Mouse (Mus musculus): ENCODE data around the gene Tpx2. TPM values are rescaled to one million over a fixed set of nuclear protein-coding genes. Genes with fewer than 3 reads are reported as not detected.

The Tpx2 gene
- polyA plus RNA-seq, 1 experiment from 2014 or later = 55.7 TPM

DNA sequence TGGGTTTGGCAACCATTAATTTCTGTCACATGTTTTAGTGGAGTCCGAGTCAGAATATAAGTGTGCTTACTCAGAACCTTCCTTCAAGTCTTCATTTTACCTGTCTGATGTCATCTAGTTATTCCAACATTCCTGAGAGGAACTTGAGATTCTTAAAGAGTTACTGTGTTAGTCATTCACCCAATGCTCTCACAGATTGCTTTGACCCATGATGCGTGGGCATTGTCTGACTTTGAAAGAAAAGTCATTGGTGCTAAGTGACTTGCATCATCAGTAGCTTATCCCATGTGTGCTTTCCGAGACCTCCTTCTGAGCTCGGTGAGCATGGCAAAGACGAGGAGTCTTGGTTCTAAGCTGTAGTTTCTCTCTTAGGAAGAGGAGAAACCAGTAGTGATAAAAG is 41.0 kb downstream of the Tpx2 start:
- POLR2A ChIA-PET = no interaction called here
- peak; percentile 69 for DNase-seq (ENCODE audit: low read depth, low spot score)
- H3K27me3 ChIP-seq = no peaks in the 10 kb centered on the region
- no peak for TF ChIP-seq CTCF (IDR thresholded peaks at IDR 0.05)
- peak; percentile 83 for ATAC-seq
- CTCF ChIA-PET = interaction anchor here (1.1 to 2.3 kb wide), 3 partner anchors 15 to 217 kb away, joined by 4 to 11 read pairs (median 5); no protein-coding TSS in a partner anchor
- in situ Hi-C loops (cut with MboI; ENCODE audit: low pct_unique_long_range_greater_than_20kb) = no loop called here

DNA sequence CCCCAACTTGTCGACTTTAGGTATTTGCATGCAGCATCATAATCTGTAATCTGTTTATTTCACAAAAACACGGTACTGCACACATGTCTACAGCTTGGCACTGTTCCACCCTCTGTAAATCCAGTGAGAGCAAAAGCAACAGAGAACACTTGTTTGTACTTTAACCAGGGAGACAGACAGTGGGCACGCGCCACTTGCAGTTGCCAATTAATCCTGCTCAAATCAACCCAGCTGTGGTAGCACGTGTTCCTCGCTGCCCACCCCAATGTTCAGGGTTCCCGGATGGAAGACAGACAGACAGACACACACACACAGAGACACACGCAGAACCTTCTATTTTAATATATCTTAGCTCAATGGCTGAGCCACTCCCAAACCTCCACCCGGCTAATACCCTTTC is 48.1 kb downstream of the Tpx2 start:
- H3K27me3 ChIP-seq = no peaks in the 10 kb centered on the region
- DNase-seq (ENCODE audit: low read depth, low spot score) = no peak
- ChIA-PET POLR2A (no interaction called here), CTCF (no interaction called here)
- no peak for TF ChIP-seq CTCF (IDR thresholded peaks at IDR 0.05)
- in situ Hi-C loops (cut with MboI; ENCODE audit: low pct_unique_long_range_greater_than_20kb) = no loop called here
- ATAC-seq = no peak

DNA sequence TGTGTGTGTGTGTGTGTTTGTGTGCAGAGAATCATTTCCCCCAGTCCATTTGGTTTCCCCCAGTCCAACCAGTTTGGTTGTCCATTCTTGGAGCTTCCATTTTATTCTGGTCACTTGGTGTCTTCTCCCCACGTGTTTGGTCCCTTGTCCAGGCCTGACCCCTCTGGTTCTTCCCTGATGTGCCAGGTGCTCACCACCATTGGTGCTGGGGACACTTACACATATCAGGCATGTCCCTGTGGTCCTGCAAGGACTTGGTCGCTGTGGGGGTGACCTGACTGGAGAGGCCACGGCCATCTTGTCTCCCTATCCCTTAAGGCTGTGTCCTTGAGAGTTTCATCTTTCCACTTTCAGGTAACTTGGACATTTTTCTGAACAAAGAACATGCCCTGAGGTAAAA is 49.2 kb downstream of the Tpx2 start:
- no peak for DNase-seq (ENCODE audit: low read depth, low spot score)
- ChIA-PET POLR2A (interaction anchor here (0.6 kb wide), 1 partner anchor 15 kb away, joined by 4 read pairs; no protein-coding TSS in a partner anchor), CTCF (interaction anchor here (1.2 to 2.0 kb wide), 3 partner anchors 10 to 29 kb away, joined by 3 to 6 read pairs (median 4); no protein-coding TSS in a partner anchor)
- in situ Hi-C loops (cut with MboI; ENCODE audit: low pct_unique_long_range_greater_than_20kb) = no loop called here
- no peak for ATAC-seq
- no peaks in the 10 kb centered on the region for H3K27me3 ChIP-seq
- no peak for TF ChIP-seq CTCF (IDR thresholded peaks at IDR 0.05)

DNA sequence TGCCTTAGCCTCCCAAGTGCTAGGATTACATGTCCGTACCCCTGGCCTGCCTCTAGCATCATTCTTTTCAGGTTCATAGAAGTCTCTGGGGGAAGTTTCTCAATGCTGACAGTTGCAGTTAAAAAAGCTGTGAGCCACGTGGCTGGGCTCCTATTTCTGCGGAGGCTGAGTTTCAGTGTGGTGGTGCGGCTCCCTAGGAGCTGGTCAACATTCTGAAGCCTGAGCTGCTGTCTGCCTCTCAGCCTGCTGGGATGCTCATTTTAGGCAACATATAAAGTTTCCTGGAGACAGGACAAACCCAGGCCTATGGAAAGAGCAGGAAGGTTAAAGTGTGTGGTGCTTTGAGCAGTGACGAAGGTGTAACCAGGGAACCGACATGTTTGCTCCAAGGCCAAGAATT is 51.2 kb downstream of the Tpx2 start:
- no peak for DNase-seq (ENCODE audit: low read depth, low spot score)
- H3K27me3 ChIP-seq = no peaks in the 10 kb centered on the region
- no peak for TF ChIP-seq CTCF (IDR thresholded peaks at IDR 0.05)
- POLR2A ChIA-PET = no interaction called here
- CTCF ChIA-PET = interaction anchor here (1.4 kb wide), 1 partner anchor 19 kb away, joined by 4 read pairs; no protein-coding TSS in a partner anchor
- in situ Hi-C loops (cut with MboI; ENCODE audit: low pct_unique_long_range_greater_than_20kb) = no loop called here
- no peak for ATAC-seq

DNA sequence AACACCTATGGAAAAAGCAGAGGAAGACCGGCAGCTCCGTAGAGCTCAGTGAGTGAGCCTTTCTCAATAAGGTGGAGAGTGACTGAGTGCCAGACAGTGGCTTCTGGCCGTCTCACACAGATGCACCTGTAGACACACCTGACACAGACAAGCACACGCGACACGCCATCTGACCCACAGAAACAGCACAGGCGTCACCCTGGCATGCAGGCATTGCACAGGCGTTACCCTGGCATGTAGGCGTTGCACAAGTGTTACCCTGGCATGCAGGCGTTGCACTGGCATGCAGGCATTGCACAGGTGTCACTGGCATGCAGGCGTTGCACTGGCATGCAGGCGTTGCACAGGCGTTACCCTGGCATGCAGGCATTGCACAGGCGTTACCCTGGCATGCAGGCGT is 53.5 kb downstream of the Tpx2 start:
- TF ChIP-seq CTCF (IDR thresholded peaks at IDR 0.05) = no peak
- ChIA-PET POLR2A (no interaction called here), CTCF (no interaction called here)
- H3K27me3 ChIP-seq = no peaks in the 10 kb centered on the region
- no peak for DNase-seq (ENCODE audit: low read depth, low spot score)
- in situ Hi-C loops (cut with MboI; ENCODE audit: low pct_unique_long_range_greater_than_20kb) = loop anchor here (25.0 kb wide), 1 partner anchor 989 kb away; the partner anchor contains the start of gene Angpt4
- no peak for ATAC-seq

DNA sequence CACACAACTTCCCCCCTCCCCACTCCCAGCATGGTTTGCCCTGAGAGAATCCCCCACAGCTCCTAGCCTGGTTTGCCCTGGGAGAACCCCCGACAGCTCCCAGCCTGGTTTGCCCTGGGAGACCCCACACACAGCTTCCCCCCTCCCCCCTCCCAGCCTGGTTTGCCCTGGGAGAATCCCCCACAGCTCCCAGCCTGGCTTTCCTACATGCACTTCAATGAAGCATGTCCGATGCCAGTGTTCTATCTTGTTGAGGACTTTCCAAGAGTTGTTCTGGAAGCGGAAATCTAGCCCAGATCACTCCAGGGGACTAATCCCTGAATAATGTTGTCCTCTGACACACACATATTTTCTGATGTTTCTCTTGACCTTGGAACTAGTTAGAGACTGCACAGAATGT is 54.9 kb downstream of the Tpx2 start:
- no peaks in the 10 kb centered on the region for H3K27me3 ChIP-seq
- ATAC-seq (no peak), DNase-seq (ENCODE audit: low read depth, low spot score) (peak; percentile 92)
- TF ChIP-seq CTCF (IDR thresholded peaks at IDR 0.05) = no peak
- POLR2A ChIA-PET = no interaction called here
- in situ Hi-C loops (cut with MboI; ENCODE audit: low pct_unique_long_range_greater_than_20kb) = loop anchor here (25.0 kb wide), 1 partner anchor 990 kb away; the partner anchor contains the start of gene Angpt4
- CTCF ChIA-PET = interaction anchor here (1.2 to 3.2 kb wide), 2 partner anchors 14 to 17 kb away, joined by 3 to 11 read pairs; no protein-coding TSS in a partner anchor

DNA sequence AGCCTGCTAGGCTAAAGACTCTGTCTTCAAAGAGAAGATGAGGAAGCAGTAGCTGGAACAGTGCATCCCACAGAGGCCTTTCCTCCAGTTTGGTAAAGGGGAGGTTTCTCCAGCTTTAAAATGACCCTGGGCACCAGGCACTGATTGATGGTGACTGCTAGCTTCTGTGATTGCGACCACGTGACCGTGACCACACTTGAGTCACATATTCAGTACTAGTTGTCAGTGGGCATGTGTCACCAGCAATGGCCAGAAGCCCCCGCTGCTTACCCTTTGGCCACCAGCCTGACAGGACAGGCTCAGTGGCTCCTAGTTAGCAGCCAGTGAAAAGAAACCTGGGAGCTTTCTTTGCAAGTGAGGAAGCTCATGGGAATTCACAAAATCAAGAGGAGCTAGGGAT is 55.8 kb downstream of the Tpx2 start:
- H3K27me3 ChIP-seq = no peaks in the 10 kb centered on the region
- TF ChIP-seq CTCF (IDR thresholded peaks at IDR 0.05) = no peak
- POLR2A ChIA-PET = interaction anchor here (0.6 to 1.1 kb wide), 2 partner anchors 220 to 236 kb away, joined by 3 to 4 read pairs; no protein-coding TSS in a partner anchor
- CTCF ChIA-PET = interaction anchor here (1.0 to 3.2 kb wide), 4 partner anchors 15 to 264 kb away, joined by 3 to 11 read pairs (median 5); no protein-coding TSS in a partner anchor
- DNase-seq (ENCODE audit: low read depth, low spot score) (no peak), ATAC-seq (no peak)
- in situ Hi-C loops (cut with MboI; ENCODE audit: low pct_unique_long_range_greater_than_20kb) = loop anchor here (25.0 kb wide), 1 partner anchor 991 kb away; the partner anchor contains the start of gene Angpt4

DNA sequence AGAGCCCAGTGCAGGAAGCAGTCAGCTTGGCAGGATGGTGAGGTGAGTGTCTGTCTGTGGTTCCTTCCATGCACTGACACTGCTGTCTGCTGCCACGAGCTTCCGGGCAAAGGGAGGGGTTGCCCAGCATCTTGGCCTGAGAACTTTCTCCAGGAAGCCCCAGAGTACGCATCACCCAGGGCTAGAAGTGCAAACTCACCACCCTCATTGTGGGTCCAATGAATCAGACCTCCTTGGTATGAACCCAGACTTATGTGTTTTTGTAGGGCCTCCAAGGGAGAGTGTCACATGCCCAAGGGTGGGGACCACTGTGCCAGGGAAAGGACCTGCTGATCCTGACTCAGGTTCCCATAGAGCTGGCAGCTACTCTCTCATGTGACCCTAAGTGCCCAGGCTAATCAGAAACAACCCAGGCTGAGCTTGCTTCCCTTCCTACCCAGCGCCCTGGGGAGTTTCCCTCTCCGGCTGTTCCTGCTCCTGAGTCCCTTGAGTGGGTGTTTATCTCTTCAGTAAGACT is 56.4 kb downstream of the Tpx2 start:
- ATAC-seq = peak; percentile 49
- peak; percentile 97 for DNase-seq (ENCODE audit: low read depth, low spot score)
- no peaks in the 10 kb centered on the region for H3K27me3 ChIP-seq
- TF ChIP-seq CTCF (IDR thresholded peaks at IDR 0.05) = no peak
- in situ Hi-C loops (cut with MboI; ENCODE audit: low pct_unique_long_range_greater_than_20kb) = loop anchor here (25.0 kb wide), 1 partner anchor 992 kb away; the partner anchor contains the start of gene Angpt4
- ChIA-PET CTCF (interaction anchor here (1.0 to 3.2 kb wide), 5 partner anchors 15 to 444 kb away, joined by 3 to 11 read pairs (median 4); no protein-coding TSS in a partner anchor), POLR2A (interaction anchor here (0.6 to 1.1 kb wide), 4 partner anchors 11 to 235 kb away, joined by 3 to 4 read pairs (median 3); no protein-coding TSS in a partner anchor)

DNA sequence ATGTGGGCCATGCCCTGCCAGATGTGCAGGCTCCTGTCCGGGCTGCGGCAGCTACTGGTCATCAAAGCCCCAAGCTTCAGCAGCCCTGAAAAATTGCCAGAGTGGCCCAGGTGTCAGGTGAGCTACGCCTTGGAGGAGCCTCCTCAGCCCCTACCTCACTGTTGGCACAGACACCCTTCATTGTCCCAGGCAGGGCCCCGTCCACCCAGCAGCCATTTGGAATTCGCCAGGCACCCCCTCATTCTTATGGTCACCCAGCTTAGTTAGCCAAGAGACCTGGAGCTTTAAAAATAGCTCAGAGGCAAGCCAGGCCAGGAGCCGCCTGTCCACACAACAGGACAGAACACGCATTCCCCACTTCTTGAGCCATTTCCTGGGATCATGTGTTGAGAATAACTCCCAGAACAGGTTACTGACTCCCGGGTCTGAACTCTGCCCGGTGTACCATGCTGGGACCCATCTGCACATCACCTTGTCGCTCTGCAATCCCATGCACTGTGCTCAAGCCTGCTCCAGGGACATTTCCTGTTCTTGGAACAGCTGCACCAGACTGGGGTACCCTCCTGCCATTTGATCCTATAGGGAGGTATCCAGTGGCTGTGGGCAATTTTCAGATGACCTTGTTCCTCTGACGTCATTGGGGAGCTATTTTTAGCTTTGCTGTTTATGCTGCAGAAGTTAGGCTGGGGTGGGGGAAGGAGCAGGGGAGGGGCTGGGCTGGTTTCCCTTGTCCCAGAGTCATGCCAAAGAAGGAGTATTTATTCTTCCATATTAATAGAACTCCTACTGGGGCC is 57.5 kb downstream of the Tpx2 start:
- ChIA-PET CTCF (interaction anchor here (1.3 to 3.2 kb wide), 3 partner anchors 16 to 442 kb away, joined by 3 to 11 read pairs (median 6); no protein-coding TSS in a partner anchor), POLR2A (interaction anchor here (0.6 to 1.1 kb wide), 3 partner anchors 10 to 1300 kb away, joined by 3 to 4 read pairs (median 3); no protein-coding TSS in a partner anchor)
- DNase-seq (ENCODE audit: low read depth, low spot score) = no peak
- no peak for TF ChIP-seq CTCF (IDR thresholded peaks at IDR 0.05)
- no peaks in the 10 kb centered on the region for H3K27me3 ChIP-seq
- no peak for ATAC-seq
- in situ Hi-C loops (cut with MboI; ENCODE audit: low pct_unique_long_range_greater_than_20kb) = loop anchor here (5.0 to 25.0 kb wide), 2 partner anchors 168 to 993 kb away; partner anchors contain the start of genes Angpt4 and Id1

DNA sequence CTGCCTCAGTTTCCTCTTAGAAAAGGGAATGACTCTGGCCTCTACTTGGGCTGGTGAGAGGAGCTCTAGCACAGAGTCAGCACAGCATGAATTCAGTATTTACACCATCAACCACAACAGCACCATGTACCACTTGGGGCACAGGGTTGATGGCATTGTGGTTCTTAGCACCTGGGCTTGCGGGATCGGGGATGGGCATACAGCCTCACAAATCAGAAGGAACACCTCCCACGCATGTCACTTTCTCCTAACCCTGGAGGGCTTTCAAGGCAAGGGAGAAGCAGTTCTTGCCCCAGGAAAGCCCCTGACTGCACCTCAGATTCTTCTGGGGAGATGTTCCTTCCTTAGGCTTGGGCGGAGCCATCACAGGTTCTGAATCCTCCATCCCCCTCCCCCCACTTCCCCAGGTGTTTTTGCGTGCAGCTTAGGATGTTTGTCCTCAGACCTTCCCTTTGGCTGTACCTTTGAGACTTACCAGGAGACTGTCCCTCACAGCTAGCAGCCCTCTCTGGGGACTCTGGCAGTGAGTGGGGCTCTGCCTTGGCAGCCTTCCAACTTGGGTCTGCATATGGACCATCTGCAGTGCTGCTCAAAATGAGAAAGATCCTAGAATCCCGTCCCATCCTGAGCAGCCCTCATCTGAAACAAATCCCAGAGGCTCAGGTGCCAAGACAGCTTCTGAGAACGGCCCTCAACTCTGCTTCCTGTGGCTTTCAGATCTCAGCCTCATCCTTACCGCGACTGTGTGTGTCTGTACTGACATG is 58.7 kb downstream of the Tpx2 start:
- CTCF ChIA-PET = interaction anchor here (1.7 kb wide), 1 partner anchor 43 kb away, joined by 3 read pairs; no protein-coding TSS in a partner anchor
- no peaks in the 10 kb centered on the region for H3K27me3 ChIP-seq
- no peak for TF ChIP-seq CTCF (IDR thresholded peaks at IDR 0.05)
- POLR2A ChIA-PET = interaction anchor here (0.7 kb wide), 1 partner anchor 20 kb away, joined by 3 read pairs; no protein-coding TSS in a partner anchor
- DNase-seq (ENCODE audit: low read depth, low spot score) (no peak), ATAC-seq (peak; percentile 0)
- in situ Hi-C loops (cut with MboI; ENCODE audit: low pct_unique_long_range_greater_than_20kb) = loop anchor here (5.0 to 25.0 kb wide), 2 partner anchors 169 to 994 kb away; partner anchors contain the start of genes Angpt4 and Id1

All from Patski (cell line).